16 mouse cellular contexts compared by ENCODE assay signal in genomic region chr14:80283726-80284125, GRCm38 (mm10).
DNase-seq lines count a peak whose midpoint lies in the region; TF ChIP-seq lines count a peak whose summit lies in the region.
"Had no signal": no experiment of that assay in that cellular context is flagged by ENCODE, and none has a peak within 500 bp of the region (broad histone marks: within the 10 kb centered on the region; RNA-seq: fewer than 3 reads in every experiment).

No protein-coding gene starts in this region.

- H3K27ac ChIP-seq in MEL (ENCODE audit: control insufficient read depth, low read depth, low read length), result no peak overlapping the region

- peak; percentile 24 for DNase-seq in MEL (ENCODE audit: low read depth, low spot score)
- no peak for DNase-seq in layer of hippocampus, postnatal 10 days (ENCODE audit: low spot score in 2 of 2)
- DNase-seq: adrenal gland, adult 2 months; adrenal gland, adult 8-10 months; adrenal gland, postnatal 10 days; adrenal gland, postnatal 14 days; adrenal gland, postnatal 25 days; adrenal gland, postnatal 36 days; B cell, adult 2 months; cerebellum, adult 11 months; cerebellum, adult 11-12 months; cerebellum, adult 18-20 months; cerebellum, adult 2 months; cerebellum, adult 8-10 months had no signal

- TF ChIP-seq RAD21 in MEL (IDR thresholded peaks at IDR 0.05; ENCODE audit: low read depth, low read length), result no peak

- TF ChIP-seq EP300 in MEL (IDR thresholded peaks at IDR 0.05; ENCODE audit: low read depth in 1 of 2, low read length in 2 of 2), result peak; percentile 49 to 72; a peak in 3 of 4 replicates

- TF ChIP-seq CTCF in MEL (IDR thresholded peaks at IDR 0.05 in 2 of 3, conservative IDR thresholded peaks at IDR 0.05 in 1 of 3; ENCODE audit: control insufficient read depth in 1 of 3, insufficient read depth in 1 of 3, low read depth in 2 of 3, low read length in 3 of 3, poor library complexity in 1 of 3, severe bottlenecking in 1 of 3), result no peak

- no peak overlapping the region for H3K9ac ChIP-seq in MEL (ENCODE audit: control insufficient read depth, low read depth, low read length, poor library complexity, severe bottlenecking)

- TF ChIP-seq POLR2A in MEL (IDR thresholded peaks at IDR 0.05; ENCODE audit: control insufficient read depth in 1 of 2, insufficient read depth in 1 of 2, low read depth in 1 of 2, low read length in 2 of 2, poor library complexity in 1 of 2), result no peak

- no peaks in the 10 kb centered on the region for H3K9me3 ChIP-seq in MEL (replicated peaks; ENCODE audit: insufficient read depth, low read length)

- no peaks in the 10 kb centered on the region for H3K4me1 ChIP-seq in MEL (ENCODE audit: control insufficient read depth in 1 of 2, insufficient read depth in 2 of 2, low read length in 2 of 2)

- peaks cover 0 to 6% of the 10 kb centered on the region in 2 experiments; a peak in 2 of 4 replicates for H3K36me3 ChIP-seq in MEL (ENCODE audit: control insufficient read depth in 1 of 2, insufficient read depth in 2 of 2, low read length in 2 of 2)
- H3K36me3 ChIP-seq: G1E had no signal

- H3K27me3 ChIP-seq in MEL (ENCODE audit: control insufficient read depth in 1 of 2, insufficient read depth in 2 of 2, low read length in 2 of 2), result no peaks in the 10 kb centered on the region
- H3K27me3 ChIP-seq: CH12.LX had no signal

- no peaks in the 10 kb centered on the region for H3K79me2 ChIP-seq in MEL (ENCODE audit: control insufficient read depth, insufficient read depth, low read length, poor library complexity)

- no peak overlapping the region for H3K4me3 ChIP-seq in MEL (ENCODE audit: control insufficient read depth in 1 of 2, insufficient read depth in 1 of 2, low read depth in 2 of 2, low read length in 2 of 2)

TF ChIP-seq in MEL, 35 proteins besides CTCF, POLR2A, EP300 and RAD21:
- no peak for TF ChIP-seq TBP (IDR thresholded peaks at IDR 0.05; ENCODE audit: low read depth, low read length)
- no peak for TF ChIP-seq MAZ (IDR thresholded peaks at IDR 0.05; ENCODE audit: low read depth, low read length)
- no peak for TF ChIP-seq MYB (IDR thresholded peaks at IDR 0.05; ENCODE audit: low read depth, low read length)
- TF ChIP-seq ZC3H11A (IDR thresholded peaks at IDR 0.05; ENCODE audit: low read depth, low read length), result no peak
- TF ChIP-seq ZKSCAN1 (IDR thresholded peaks at IDR 0.05; ENCODE audit: low read depth, low read length), result no peak
- TF ChIP-seq TCF12 (IDR thresholded peaks at IDR 0.05; ENCODE audit: low read depth, low read length), result peak; percentile 77
- no peak for TF ChIP-seq ETS1 (IDR thresholded peaks at IDR 0.05; ENCODE audit: low read depth, low read length)
- TF ChIP-seq E2F4 (IDR thresholded peaks at IDR 0.05; ENCODE audit: borderline replicate concordance, low read depth, low read length), result no peak
- no peak for TF ChIP-seq MXI1 (IDR thresholded peaks at IDR 0.05; ENCODE audit: low read depth, low read length)
- TF ChIP-seq MYC (IDR thresholded peaks at IDR 0.05; ENCODE audit: low read depth, low read length), result no peak
- no peak for TF ChIP-seq MAFK (IDR thresholded peaks at IDR 0.05; ENCODE audit: borderline replicate concordance, low read depth, low read length)
- no peak for TF ChIP-seq USF1 (IDR thresholded peaks at IDR 0.05; ENCODE audit: low read depth, low read length)
- TF ChIP-seq GATA1 (IDR thresholded peaks at IDR 0.05; ENCODE audit: low read depth, low read length), result peak; percentile 63
- TF ChIP-seq RCOR1 (IDR thresholded peaks at IDR 0.05; ENCODE audit: low read depth, low read length), result no peak
- no peak for TF ChIP-seq MEF2A (IDR thresholded peaks at IDR 0.05; ENCODE audit: extremely low read depth, insufficient replicate concordance, low read depth, low read length, poor library complexity, severe bottlenecking)
- no peak for TF ChIP-seq TAL1 (IDR thresholded peaks at IDR 0.05; ENCODE audit: low read length)
